Mouse (Mus musculus): ENCODE results near the gene Fzr1.

Fzr1 gene

GRCm38 (mm10) chr10:81356991-81357844 is 21.1 kb downstream of the Fzr1 start, which contains the start of gene Mfsd12:
TSS of gene Mfsd12 (plus strand) at chr10:81357491.
- in situ Hi-C loops (cut with MseI, MboI), result no loop called here

GRCm38 (mm10) chr10:81356352-81356990 is 21.8 kb downstream of the Fzr1 start:
- in situ Hi-C loops (cut with MseI, MboI), result no loop called here

GRCm38 (mm10) chr10:81355533-81355932 is 22.8 kb downstream of the Fzr1 start:
- in situ Hi-C loops (cut with MseI, MboI), result no loop called here

GRCm38 (mm10) chr10:81354738-81355477 is 23.4 kb downstream of the Fzr1 start:
- in situ Hi-C loops (cut with MseI, MboI), result no loop called here

GRCm38 (mm10) chr10:81351678-81352291 is 26.5 kb downstream of the Fzr1 start:
- in situ Hi-C loops (cut with MseI, MboI), result no loop called here

GRCm38 (mm10) chr10:81350351-81351063 is 27.8 kb downstream of the Fzr1 start, which contains the start of gene Hmg20b:
TSS of gene Hmg20b (minus strand) at chr10:81350480.
- in situ Hi-C loops (cut with MseI, MboI), result no loop called here

GRCm38 (mm10) chr10:81349961-81350350 is 28.4 kb downstream of the Fzr1 start:
- in situ Hi-C loops (cut with MseI, MboI), result no loop called here

- in situ Hi-C loops (cut with MseI, MboI), result no loop called here
Measured at GRCm38 (mm10) chr10:81349146-81349545, 29.2 kb downstream of the Fzr1 start.

- in situ Hi-C loops (cut with MseI, MboI), result no loop called here
Measured at GRCm38 (mm10) chr10:81346453-81347067, 31.8 kb downstream of the Fzr1 start.

- in situ Hi-C loops (cut with MseI, MboI), result no loop called here
Measured at GRCm38 (mm10) chr10:81345162-81345534, 33.2 kb downstream of the Fzr1 start.

- in situ Hi-C loops (cut with MseI, MboI), result loop anchor here (5.0 kb wide), 1 partner anchor 57 kb away; no protein-coding TSS in a partner anchor
Measured at GRCm38 (mm10) chr10:81344421-81345161, 33.7 kb downstream of the Fzr1 start.

- in situ Hi-C loops (cut with MseI, MboI), result loop anchor here (5.0 kb wide), 1 partner anchor 56 kb away; no protein-coding TSS in a partner anchor
Measured at GRCm38 (mm10) chr10:81342686-81343505, 35.4 kb downstream of the Fzr1 start, which contains the start of gene Gipc3. TSS of gene Gipc3 (minus strand) at chr10:81343266.

- in situ Hi-C loops (cut with MseI, MboI), result loop anchor here (5.0 kb wide), 1 partner anchor 54 kb away; no protein-coding TSS in a partner anchor
Measured at GRCm38 (mm10) chr10:81341333-81341949, 36.9 kb downstream of the Fzr1 start.

GRCm38 (mm10) chr10:81340551-81341332 is 37.6 kb downstream of the Fzr1 start:
- in situ Hi-C loops (cut with MseI, MboI), result loop anchor here (5.0 kb wide), 1 partner anchor 53 kb away; no protein-coding TSS in a partner anchor

GRCm38 (mm10) chr10:81336558-81336957 is 41.8 kb downstream of the Fzr1 start:
- in situ Hi-C loops (cut with MseI, MboI), result no loop called here

- in situ Hi-C loops (cut with MseI, MboI), result no loop called here
Measured at GRCm38 (mm10) chr10:81335393-81336340, 42.6 kb downstream of the Fzr1 start.
